Mouse (Mus musculus): Measurements from ENCODE around the gene Wnt3a. TPM values are rescaled to one million over a fixed set of nuclear protein-coding genes. Genes with fewer than 3 reads are reported as not detected.

The Wnt3a gene
- polyA plus RNA-seq, 1 experiment from 2014 or later: 0.45 TPM

GRCm38 (mm10) chr11:59259647-59260046 lies 30.9 kb downstream of the Wnt3a start:
- H3K27me3 ChIP-seq (replicated peaks; ENCODE audit: control insufficient read depth, insufficient read depth, low read length): 0 out of 2 replicates have a peak, but pooled peaks cover 2% of the 10 kb centered on the region
- 86% methylated on average over 7 of the region's 7 CpGs for WGBS

DNA sequence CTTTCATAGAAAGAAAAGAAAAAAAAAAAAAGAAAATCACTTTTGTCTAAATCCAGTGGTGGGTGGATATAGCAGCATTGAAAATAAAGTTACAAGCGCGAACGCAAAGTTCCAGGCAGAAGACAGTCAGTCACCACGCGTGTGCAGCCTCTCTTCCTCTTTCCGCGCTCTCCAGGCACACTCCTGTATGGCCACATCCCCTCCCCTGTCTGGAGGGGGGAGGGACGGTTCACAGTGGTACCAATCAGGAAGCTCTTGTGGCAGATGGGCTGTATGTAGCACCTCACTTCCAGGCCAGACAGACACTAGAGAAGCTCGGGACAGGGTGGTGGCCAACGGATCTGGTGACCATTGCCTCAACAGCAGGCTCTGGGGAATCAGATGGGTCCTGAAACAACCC lies 42.5 kb downstream of the Wnt3a start:
- no peaks in the 10 kb centered on the region for H3K36me3 ChIP-seq (ENCODE audit: control insufficient read depth, insufficient read depth, low read length)
- 74% methylated on average over 10 of the region's 10 CpGs for WGBS
- no peaks in the 10 kb centered on the region for H3K9me3 ChIP-seq (ENCODE audit: control insufficient read depth, low read length)
- no peak for ATAC-seq
- H3K9ac ChIP-seq (ENCODE audit: low read depth, low read length): no peak overlapping the region
- H3K4me1 ChIP-seq (ENCODE audit: control insufficient read depth, insufficient read depth, low read depth, low read length): no peaks in the 10 kb centered on the region
- no peak overlapping the region for H3K27ac ChIP-seq (ENCODE audit: low read depth, low read length)
- no peak overlapping the region for H3K4me3 ChIP-seq (ENCODE audit: low read length)
- no peaks in the 10 kb centered on the region for H3K27me3 ChIP-seq (replicated peaks; ENCODE audit: control insufficient read depth, insufficient read depth, low read length)
- H3K4me2 ChIP-seq (ENCODE audit: low read length): no peak overlapping the region

More at GRCm38 (mm10) chr11:59259647-59260046, 30.9 kb downstream of the Wnt3a start:
- Histone ChIP-seq H3K4me1 (ENCODE audit: control insufficient read depth, insufficient read depth, low read depth, low read length) (peaks cover 6% of the 10 kb centered on the region), H3K9me3 (ENCODE audit: control insufficient read depth, low read length) (no peaks in the 10 kb centered on the region), H3K4me2 (ENCODE audit: low read length) (no peak overlapping the region), H3K36me3 (ENCODE audit: control insufficient read depth, insufficient read depth, low read length) (no peaks in the 10 kb centered on the region), H3K4me3 (ENCODE audit: low read length) (no peak overlapping the region), H3K9ac (ENCODE audit: low read depth, low read length) (no peak overlapping the region), H3K27ac (ENCODE audit: low read depth, low read length) (no peak overlapping the region)
- ATAC-seq: no peak

- WGBS: 39% methylated on average over 6 of the region's 6 CpGs
- Histone ChIP-seq H3K4me3 (ENCODE audit: low read length) (no peak overlapping the region), H3K27me3 (replicated peaks; ENCODE audit: control insufficient read depth, insufficient read depth, low read length) (no peaks in the 10 kb centered on the region), H3K9me3 (ENCODE audit: control insufficient read depth, low read length) (no peaks in the 10 kb centered on the region), H3K4me2 (ENCODE audit: low read length) (no peak overlapping the region), H3K36me3 (ENCODE audit: control insufficient read depth, insufficient read depth, low read length) (no peaks in the 10 kb centered on the region), H3K4me1 (ENCODE audit: control insufficient read depth, insufficient read depth, low read depth, low read length) (peaks cover 4% of the 10 kb centered on the region), H3K9ac (ENCODE audit: low read depth, low read length) (no peak overlapping the region), H3K27ac (ENCODE audit: low read depth, low read length) (no peak overlapping the region)
- no peak for ATAC-seq
These were observed 46.7 kb downstream of the Wnt3a start for GRCm38 (mm10) chr11:59243856-59244255.

GRCm38 (mm10) chr11:59241841-59242240 lies 48.7 kb downstream of the Wnt3a start:
- no peak for ATAC-seq
- peaks cover 9% of the 10 kb centered on the region for H3K4me1 ChIP-seq (ENCODE audit: control insufficient read depth, insufficient read depth, low read depth, low read length)

DNA sequence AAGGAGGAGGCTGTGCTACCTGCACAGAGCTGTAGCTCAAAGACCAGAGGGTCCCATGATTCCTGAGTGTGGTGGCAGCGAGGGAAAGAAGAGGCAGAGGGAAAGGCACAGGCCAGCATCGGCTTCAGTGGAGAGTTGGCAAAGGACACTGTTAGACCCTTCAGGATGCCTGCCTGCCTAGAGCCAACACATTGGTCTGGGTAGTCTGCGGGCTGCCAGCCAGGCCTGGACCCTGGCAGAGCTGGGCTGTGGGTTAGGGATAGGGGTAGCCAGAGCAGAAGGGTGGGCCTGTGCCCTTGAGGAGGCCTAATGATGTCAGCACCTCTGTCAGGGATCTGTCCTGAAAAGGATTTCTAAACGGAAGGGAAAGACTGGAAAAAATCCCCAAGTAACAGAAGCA lies 50.8 kb downstream of the Wnt3a start:
- ATAC-seq: 0 out of 2 replicates have a peak, but pooled peaks have one; percentile 35

More at GRCm38 (mm10) chr11:59241841-59242240, 48.7 kb downstream of the Wnt3a start:
- Histone ChIP-seq H3K27ac (ENCODE audit: low read depth, low read length) (no peak overlapping the region), H3K4me2 (ENCODE audit: low read length) (no peak overlapping the region), H3K9ac (ENCODE audit: low read depth, low read length) (no peak overlapping the region), H3K27me3 (replicated peaks; ENCODE audit: control insufficient read depth, insufficient read depth, low read length) (no peaks in the 10 kb centered on the region), H3K4me3 (ENCODE audit: low read length) (no peak overlapping the region), H3K9me3 (ENCODE audit: control insufficient read depth, low read length) (no peaks in the 10 kb centered on the region), H3K36me3 (ENCODE audit: control insufficient read depth, insufficient read depth, low read length) (no peaks in the 10 kb centered on the region)
- WGBS: 28% methylated on average over 3 of the region's 3 CpGs

DNA sequence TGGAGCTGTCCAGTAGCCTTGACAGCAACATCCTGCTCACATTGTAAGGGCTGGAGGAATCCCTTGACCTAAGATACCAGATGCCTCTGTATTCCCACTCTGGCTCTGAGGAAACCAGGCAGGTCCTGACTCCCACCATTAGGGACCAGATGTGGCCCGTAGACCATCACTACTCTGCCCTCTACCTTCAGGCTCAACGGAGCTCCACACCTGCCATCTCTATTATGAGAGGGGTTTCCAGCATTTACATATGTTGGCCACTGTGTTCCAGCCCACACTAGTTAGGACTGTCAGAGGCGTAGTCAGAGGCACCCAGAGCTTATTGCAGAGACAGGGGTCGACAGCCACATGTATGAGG lies 51.1 kb downstream of the Wnt3a start:
- no peaks in the 10 kb centered on the region for H3K27me3 ChIP-seq (replicated peaks; ENCODE audit: control insufficient read depth, insufficient read depth, low read length)
- H3K4me3 ChIP-seq (ENCODE audit: low read length): no peak overlapping the region
- H3K36me3 ChIP-seq (ENCODE audit: control insufficient read depth, insufficient read depth, low read length): no peaks in the 10 kb centered on the region
- no peak overlapping the region for H3K27ac ChIP-seq (ENCODE audit: low read depth, low read length)
- H3K4me1 ChIP-seq (ENCODE audit: control insufficient read depth, insufficient read depth, low read depth, low read length): peaks cover 9% of the 10 kb centered on the region
- no peaks in the 10 kb centered on the region for H3K9me3 ChIP-seq (ENCODE audit: control insufficient read depth, low read length)
- no peak overlapping the region; the same call in 1 of the 2 replicates for H3K9ac ChIP-seq (ENCODE audit: low read depth, low read length)
- H3K4me2 ChIP-seq (ENCODE audit: low read length): no peak overlapping the region
- peak; percentile 43; the same call in 1 of the 2 replicates for ATAC-seq
- 57% methylated on average over 4 of the region's 4 CpGs for WGBS

More for the DNA sequence above, 50.8 kb downstream of the Wnt3a start:
- Histone ChIP-seq H3K9me3 (ENCODE audit: control insufficient read depth, low read length) (no peaks in the 10 kb centered on the region), H3K27ac (ENCODE audit: low read depth, low read length) (no peak overlapping the region), H3K27me3 (replicated peaks; ENCODE audit: control insufficient read depth, insufficient read depth, low read length) (no peaks in the 10 kb centered on the region), H3K4me2 (ENCODE audit: low read length) (no peak overlapping the region), H3K36me3 (ENCODE audit: control insufficient read depth, insufficient read depth, low read length) (no peaks in the 10 kb centered on the region), H3K4me3 (ENCODE audit: low read length) (no peak overlapping the region), H3K9ac (ENCODE audit: low read depth, low read length) (no peak overlapping the region; the same call in 1 of the 2 replicates), H3K4me1 (ENCODE audit: control insufficient read depth, insufficient read depth, low read depth, low read length) (peaks cover 9% of the 10 kb centered on the region)
- 69% methylated on average over 4 of the region's 4 CpGs for WGBS

GRCm38 (mm10) chr11:59238525-59239427 lies 51.8 kb downstream of the Wnt3a start:
- H3K36me3 ChIP-seq (ENCODE audit: control insufficient read depth, insufficient read depth, low read length): no peaks in the 10 kb centered on the region
- H3K9me3 ChIP-seq (ENCODE audit: control insufficient read depth, low read length): no peaks in the 10 kb centered on the region
- 0 out of 2 replicates have a peak overlapping the region, but pooled peaks have one; percentile 56 for H3K27ac ChIP-seq (ENCODE audit: low read depth, low read length)
- H3K4me2 ChIP-seq (ENCODE audit: low read length): no peak overlapping the region
- peaks cover 9% of the 10 kb centered on the region for H3K4me1 ChIP-seq (ENCODE audit: control insufficient read depth, insufficient read depth, low read depth, low read length)
- no peak overlapping the region for H3K4me3 ChIP-seq (ENCODE audit: low read length)
- H3K27me3 ChIP-seq (replicated peaks; ENCODE audit: control insufficient read depth, insufficient read depth, low read length): no peaks in the 10 kb centered on the region
- H3K9ac ChIP-seq (ENCODE audit: low read depth, low read length): no peak overlapping the region; the same call in 1 of the 2 replicates
- ATAC-seq: peak; percentile 82
- 3% methylated on average over 14 of the region's 15 CpGs for WGBS

DNA sequence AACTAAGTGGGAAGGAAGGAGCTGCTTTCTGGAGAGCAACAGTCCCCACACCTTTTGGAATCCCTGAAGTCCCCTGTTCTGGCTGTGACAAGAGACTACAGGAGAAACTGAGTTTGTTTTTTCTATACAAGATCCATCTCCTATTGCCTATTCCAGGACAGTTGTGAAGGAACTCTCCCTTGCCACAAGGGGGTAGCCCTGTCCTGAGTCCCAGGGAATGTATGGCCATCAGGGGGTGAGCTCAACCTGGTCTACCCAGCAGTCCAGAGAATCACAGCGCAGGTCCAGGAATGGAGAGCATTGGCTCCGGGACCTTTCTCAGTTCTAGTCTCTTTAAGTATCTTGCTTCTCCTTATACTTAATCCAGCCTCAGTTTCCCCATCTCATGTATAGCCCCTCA lies 57.8 kb downstream of the Wnt3a start:
- Histone ChIP-seq H3K9me3 (ENCODE audit: control insufficient read depth, low read length) (no peaks in the 10 kb centered on the region), H3K27me3 (replicated peaks; ENCODE audit: control insufficient read depth, insufficient read depth, low read length) (no peaks in the 10 kb centered on the region), H3K4me1 (ENCODE audit: control insufficient read depth, insufficient read depth, low read depth, low read length) (peaks cover 3% of the 10 kb centered on the region; the same call in 1 of the 2 replicates), H3K9ac (ENCODE audit: low read depth, low read length) (no peak overlapping the region), H3K27ac (ENCODE audit: low read depth, low read length) (no peak overlapping the region), H3K4me3 (ENCODE audit: low read length) (no peak overlapping the region), H3K36me3 (ENCODE audit: control insufficient read depth, insufficient read depth, low read length) (no peaks in the 10 kb centered on the region), H3K4me2 (ENCODE audit: low read length) (no peak overlapping the region)
- 76% methylated on average over 2 of the region's 2 CpGs for WGBS
- no peak for ATAC-seq

DNA sequence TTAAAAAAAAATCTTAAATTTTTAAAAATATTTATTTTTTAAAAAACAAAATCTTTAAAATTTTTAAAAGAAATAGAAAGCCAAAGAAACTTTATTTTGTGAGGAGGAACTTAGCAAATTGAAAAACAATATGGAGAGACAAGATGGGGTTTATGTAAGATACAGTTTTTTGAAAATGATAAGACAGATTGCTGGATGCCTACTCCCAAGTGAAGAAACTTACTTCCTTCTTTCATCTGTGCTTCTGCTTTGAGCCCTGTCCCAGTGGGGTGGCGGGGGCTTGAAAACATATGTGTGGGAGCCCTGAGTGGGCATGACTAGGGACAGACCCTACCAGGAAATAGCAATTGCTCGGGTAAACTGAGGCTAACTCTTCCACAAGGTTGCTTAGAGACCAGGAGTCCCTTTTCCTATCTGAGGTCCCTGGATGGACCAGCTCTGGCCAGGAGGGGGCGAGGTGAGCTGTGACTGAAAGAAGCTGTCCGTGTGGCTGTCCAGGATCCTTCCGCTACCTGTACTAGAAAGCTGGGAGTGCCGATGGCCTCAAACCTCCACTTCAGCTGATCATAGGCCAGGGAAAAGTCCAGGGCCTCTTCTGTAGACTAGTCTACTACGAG lies 60.3 kb downstream of the Wnt3a start:
- no peaks in the 10 kb centered on the region for H3K36me3 ChIP-seq (ENCODE audit: control insufficient read depth, insufficient read depth, low read length)
- no peak overlapping the region for H3K4me3 ChIP-seq (ENCODE audit: low read length)
- H3K27ac ChIP-seq (ENCODE audit: low read depth, low read length): no peak overlapping the region
- peaks cover 19% of the 10 kb centered on the region for H3K4me1 ChIP-seq (ENCODE audit: control insufficient read depth, insufficient read depth, low read depth, low read length)
- 16% methylated on average over 7 of the region's 7 CpGs for WGBS
- no peaks in the 10 kb centered on the region for H3K9me3 ChIP-seq (ENCODE audit: control insufficient read depth, low read length)
- H3K4me2 ChIP-seq (ENCODE audit: low read length): no peak overlapping the region
- no peaks in the 10 kb centered on the region for H3K27me3 ChIP-seq (replicated peaks; ENCODE audit: control insufficient read depth, insufficient read depth, low read length)
- no peak for ATAC-seq
- H3K9ac ChIP-seq (ENCODE audit: low read depth, low read length): peak overlapping the region; percentile 19; the same call in 1 of the 2 replicates

Data from hindbrain, embryonic 16.5 days (tissue).